Mouse (Mus musculus): ENCODE results near the gene Rbm15b.

Gene Rbm15b

GRCm38 (mm10) chr9:106886828-106887702, at the start of gene Rbm15b:
Rbm15b (minus strand) TSS chr9:106887428.
- peak; percentile 93 for DNase-seq (ENCODE audit: low read depth, low spot score)

- DNase-seq (ENCODE audit: low read depth, low spot score): no peak
These were observed 47.8 kb upstream of the Rbm15b start for GRCm38 (mm10) chr9:106934998-106935397.

GRCm38 (mm10) chr9:106914878-106915277, 27.6 kb upstream of the Rbm15b start:
- DNase-seq (ENCODE audit: low read depth, low spot score): no peak

GRCm38 (mm10) chr9:106913759-106914158, 26.5 kb upstream of the Rbm15b start:
- no peak for DNase-seq (ENCODE audit: low read depth, low spot score)

- DNase-seq (ENCODE audit: low read depth, low spot score): no peak
These were observed 24.4 kb upstream of the Rbm15b start for GRCm38 (mm10) chr9:106911624-106912023.

GRCm38 (mm10) chr9:106908715-106909114, 21.5 kb upstream of the Rbm15b start:
- no peak for DNase-seq (ENCODE audit: low read depth, low spot score)

GRCm38 (mm10) chr9:106908174-106908573, 20.9 kb upstream of the Rbm15b start:
- no peak for DNase-seq (ENCODE audit: low read depth, low spot score)

GRCm38 (mm10) chr9:106906597-106906996, 19.4 kb upstream of the Rbm15b start:
- no peak for DNase-seq (ENCODE audit: low read depth, low spot score)

- DNase-seq (ENCODE audit: low read depth, low spot score): no peak
These were observed 16.5 kb upstream of the Rbm15b start for GRCm38 (mm10) chr9:106903791-106904134.

GRCm38 (mm10) chr9:106903099-106903790, 16.0 kb upstream of the Rbm15b start:
- no peak for DNase-seq (ENCODE audit: low read depth, low spot score)

GRCm38 (mm10) chr9:106901596-106901995, 14.4 kb upstream of the Rbm15b start:
- DNase-seq (ENCODE audit: low read depth, low spot score): no peak

- DNase-seq (ENCODE audit: low read depth, low spot score): no peak
These were observed 11.7 kb upstream of the Rbm15b start for GRCm38 (mm10) chr9:106898901-106899300.

GRCm38 (mm10) chr9:106893327-106893726, 6.1 kb upstream of the Rbm15b start:
- no peak for DNase-seq (ENCODE audit: low read depth, low spot score)

GRCm38 (mm10) chr9:106892552-106892875, 5.3 kb upstream of the Rbm15b start:
- DNase-seq (ENCODE audit: low read depth, low spot score): no peak

- DNase-seq (ENCODE audit: low read depth, low spot score): peak; percentile 91
These were observed 4.8 kb upstream of the Rbm15b start, which contains the start of gene Manf for GRCm38 (mm10) chr9:106891829-106892551. Manf (minus strand) TSS chr9:106891979.

- no peak for DNase-seq (ENCODE audit: low read depth, low spot score)
These were observed 4.1 kb upstream of the Rbm15b start for GRCm38 (mm10) chr9:106891341-106891741.

- no peak for DNase-seq (ENCODE audit: low read depth, low spot score)
These were observed 3.4 kb upstream of the Rbm15b start for GRCm38 (mm10) chr9:106890496-106891240.

GRCm38 (mm10) chr9:106889321-106889720, 2.1 kb upstream of the Rbm15b start:
- DNase-seq (ENCODE audit: low read depth, low spot score): no peak

- DNase-seq (ENCODE audit: low read depth, low spot score): no peak
These were observed 1.1 kb upstream of the Rbm15b start for GRCm38 (mm10) chr9:106888346-106888745.

- DNase-seq (ENCODE audit: low read depth, low spot score): no peak
These were observed 1.1 kb downstream of the Rbm15b start for GRCm38 (mm10) chr9:106885901-106886731.
